Mouse (Mus musculus): ENCODE data around the gene Vmn2r87. TPM values are rescaled to one million over a fixed set of nuclear protein-coding genes. Genes with fewer than 3 reads are reported as not detected.

The Vmn2r87 gene
- polyA plus RNA-seq (2017; shearing (Covaris generic)), result not detected

GRCm38 (mm10) chr10:130497296-130497695 is at the start of gene Vmn2r87:
Gene Vmn2r87, minus strand, starts transcription at chr10:130497396.

GRCm38 (mm10) chr10:130455950-130456349 is 41.2 kb downstream of the Vmn2r87 start, which contains the start of gene Vmn2r86:
Gene Vmn2r86, minus strand, starts transcription at chr10:130456050.

GRCm38 (mm10) chr10:130429603-130430002 is 67.6 kb downstream of the Vmn2r87 start, which contains the start of gene Vmn2r85:
Gene Vmn2r85, minus strand, starts transcription at chr10:130429703.

Other genes starting within 250 kb of the Vmn2r87 start
- not detected for gene Neurod4, start 217.2 kb downstream of the Vmn2r87 start, polyA plus RNA-seq (2017; shearing (Covaris generic))
- gene Tespa1, start 174.5 kb downstream of the Vmn2r87 start, polyA plus RNA-seq (2017; shearing (Covaris generic)), result 172 TPM
- 0.27 TPM for gene Vmn2r84, start 103.1 kb downstream of the Vmn2r87 start, polyA plus RNA-seq (2017; shearing (Covaris generic))
- not detected for gene Vmn2r85, start 67.7 kb downstream of the Vmn2r87 start, polyA plus RNA-seq (2017; shearing (Covaris generic))
- gene Vmn2r86, start 41.3 kb downstream of the Vmn2r87 start, polyA plus RNA-seq (2017; shearing (Covaris generic)), result 0.06 TPM

All from effector memory CD4-positive, alpha-beta T cell, adult 7 months (primary cell).